Mouse (Mus musculus): Measurements from ENCODE around the gene Wbp4.

- TF ChIP-seq POLR2A (IDR thresholded peaks at IDR 0.05; ENCODE audit: low read depth, low read length) (no peak), ZKSCAN1 (IDR thresholded peaks at IDR 0.05; ENCODE audit: borderline replicate concordance, low read depth, low read length) (no peak), CTCF (conservative IDR thresholded peaks at IDR 0.05 in 1 of 2, IDR thresholded peaks at IDR 0.05 in 1 of 2; ENCODE audit: low read depth in 2 of 2, low read length in 2 of 2) (no peak), MXI1 (IDR thresholded peaks at IDR 0.05; ENCODE audit: low read depth, low read length) (no peak), ZC3H11A (IDR thresholded peaks at IDR 0.05; ENCODE audit: low read depth, low read length) (no peak), MAZ (IDR thresholded peaks at IDR 0.05; ENCODE audit: low read depth, low read length) (no peak), SMC3 (IDR thresholded peaks at IDR 0.05; ENCODE audit: low read depth, low read length) (no peak), EP300 (IDR thresholded peaks at IDR 0.05; ENCODE audit: low read length) (no peak), E2F4 (IDR thresholded peaks at IDR 0.05; ENCODE audit: insufficient replicate concordance, low read depth, low read length) (no peak), KAT2A (IDR thresholded peaks at IDR 0.05; ENCODE audit: insufficient replicate concordance, low read length) (no peak), RCOR1 (conservative IDR thresholded peaks at IDR 0.05; ENCODE audit: low read depth, low read length) (no peak), USF1 (IDR thresholded peaks at IDR 0.05; ENCODE audit: low read depth, low read length) (no peak), MAX (IDR thresholded peaks at IDR 0.05; ENCODE audit: low read length) (no peak), ELF1 (IDR thresholded peaks at IDR 0.05; ENCODE audit: low read depth, low read length) (no peak)
Observed at GRCm38 (mm10) chr14:79506207-79506606, 24.9 kb upstream of the Wbp4 start.

Measured in CH12.LX (cell line).